Mouse (Mus musculus): Measurements from ENCODE around the gene Spx.

Gene Spx

GRCm38 (mm10) chr6:142412906-142413491, at the start of gene Spx:
Gene Spx, plus strand, starts transcription at chr6:142413441.
- ATAC-seq (ENCODE audit: low TSS enrichment) = no peak

GRCm38 (mm10) chr6:142365742-142366472, 47.3 kb upstream of the Spx start:
- no peak for ATAC-seq (ENCODE audit: low TSS enrichment)

GRCm38 (mm10) chr6:142366473-142367018, 46.7 kb upstream of the Spx start:
- no peak for ATAC-seq (ENCODE audit: low TSS enrichment)

- ATAC-seq (ENCODE audit: low TSS enrichment) = no peak
Observed at GRCm38 (mm10) chr6:142367565-142367964, 45.7 kb upstream of the Spx start.

- ATAC-seq (ENCODE audit: low TSS enrichment) = no peak
Observed at GRCm38 (mm10) chr6:142369568-142369967, 43.7 kb upstream of the Spx start.

- ATAC-seq (ENCODE audit: low TSS enrichment) = no peak
Observed at GRCm38 (mm10) chr6:142377081-142377480, 36.2 kb upstream of the Spx start.

GRCm38 (mm10) chr6:142378576-142379330, 34.5 kb upstream of the Spx start:
- ATAC-seq (ENCODE audit: low TSS enrichment) = no peak

GRCm38 (mm10) chr6:142379961-142380360, 33.3 kb upstream of the Spx start:
- ATAC-seq (ENCODE audit: low TSS enrichment) = no peak

GRCm38 (mm10) chr6:142381615-142382014, 31.6 kb upstream of the Spx start:
- ATAC-seq (ENCODE audit: low TSS enrichment) = no peak

GRCm38 (mm10) chr6:142384521-142384920, 28.7 kb upstream of the Spx start:
- ATAC-seq (ENCODE audit: low TSS enrichment) = no peak

GRCm38 (mm10) chr6:142386285-142387010, 26.8 kb upstream of the Spx start:
- no peak for ATAC-seq (ENCODE audit: low TSS enrichment)

GRCm38 (mm10) chr6:142387011-142387754, 26.1 kb upstream of the Spx start, which contains the start of the genes Recql and Golt1b:
Gene Recql, minus strand, starts transcription at chr6:142387087.
Gene Golt1b, plus strand, starts transcription at chr6:142387221.
- peak; percentile 100 for ATAC-seq (ENCODE audit: low TSS enrichment)

GRCm38 (mm10) chr6:142387755-142388271, 25.4 kb upstream of the Spx start:
- ATAC-seq (ENCODE audit: low TSS enrichment) = no peak

GRCm38 (mm10) chr6:142389101-142389500, 24.1 kb upstream of the Spx start:
- ATAC-seq (ENCODE audit: low TSS enrichment) = no peak

GRCm38 (mm10) chr6:142392312-142392711, 20.9 kb upstream of the Spx start:
- ATAC-seq (ENCODE audit: low TSS enrichment) = no peak

GRCm38 (mm10) chr6:142394669-142395068, 18.6 kb upstream of the Spx start:
- peak; percentile 41 for ATAC-seq (ENCODE audit: low TSS enrichment)

- ATAC-seq (ENCODE audit: low TSS enrichment) = peak; percentile 89
Observed at GRCm38 (mm10) chr6:142395756-142396155, 17.5 kb upstream of the Spx start.

GRCm38 (mm10) chr6:142411140-142411539, 2.1 kb upstream of the Spx start:
- ATAC-seq (ENCODE audit: low TSS enrichment) = no peak

GRCm38 (mm10) chr6:142413845-142414244, 604 bp downstream of the Spx start:
- no peak for ATAC-seq (ENCODE audit: low TSS enrichment)

GRCm38 (mm10) chr6:142414597-142414996, 1.4 kb downstream of the Spx start:
- no peak; the same call in 1 of the 2 replicates for ATAC-seq (ENCODE audit: low TSS enrichment)

- ATAC-seq (ENCODE audit: low TSS enrichment) = no peak
Observed at GRCm38 (mm10) chr6:142424976-142425375, 11.7 kb downstream of the Spx start.
